Mouse (Mus musculus) regulatory T cell (primary cell): ENCODE data around the gene Ttc28.

Experiments
- in situ Hi-C: fragments of 300-600 bp; cut with MboI, MseI; formaldehyde crosslinking; loops from one replicate; pipeline ENCODE4 v1.15.1; 2025; ENCODE audit warnings: high pct_unique_total_duplicates

The Ttc28 gene

DNA sequence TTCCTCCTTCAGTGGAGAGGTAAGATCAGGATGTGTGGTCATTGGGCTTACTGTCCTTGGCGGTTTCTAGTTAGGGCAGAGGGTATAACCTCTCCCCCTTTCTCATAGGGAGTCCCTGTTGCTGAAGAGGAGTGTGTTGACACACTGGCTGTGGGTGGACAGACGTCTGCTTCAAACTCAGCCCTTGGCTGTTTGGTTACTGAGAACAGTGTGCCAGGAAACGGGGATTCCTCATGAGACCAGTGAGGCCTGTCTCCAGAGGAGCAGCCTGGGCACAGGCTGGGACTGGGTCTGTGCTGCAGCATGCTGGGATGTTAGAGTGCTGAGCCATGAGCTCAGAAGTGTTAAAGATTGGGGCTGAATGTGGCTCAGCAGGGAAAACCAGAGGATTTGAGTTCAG is 350.1 kb downstream of the Ttc28 start:
- in situ Hi-C loops = no loop called here

DNA sequence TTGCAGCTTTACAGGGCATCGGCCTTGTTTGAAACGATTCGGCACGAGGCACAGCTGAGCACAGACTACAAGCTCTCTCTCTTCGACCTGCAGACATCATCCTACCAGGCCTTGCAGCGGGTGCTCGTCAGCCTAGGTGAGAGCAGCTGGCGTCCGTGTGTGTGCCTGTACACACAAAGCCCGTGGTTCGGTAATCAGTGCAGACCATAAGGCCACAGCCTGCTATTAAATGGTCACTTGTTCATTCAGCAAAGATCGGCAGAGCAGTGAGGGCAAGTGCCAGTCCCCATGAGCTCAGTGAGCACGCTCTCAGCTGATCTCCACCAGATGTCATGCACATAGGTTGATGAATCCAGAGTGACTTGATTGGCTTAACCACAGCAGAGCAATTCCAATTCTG is 351.4 kb downstream of the Ttc28 start:
- in situ Hi-C loops = no loop called here

DNA sequence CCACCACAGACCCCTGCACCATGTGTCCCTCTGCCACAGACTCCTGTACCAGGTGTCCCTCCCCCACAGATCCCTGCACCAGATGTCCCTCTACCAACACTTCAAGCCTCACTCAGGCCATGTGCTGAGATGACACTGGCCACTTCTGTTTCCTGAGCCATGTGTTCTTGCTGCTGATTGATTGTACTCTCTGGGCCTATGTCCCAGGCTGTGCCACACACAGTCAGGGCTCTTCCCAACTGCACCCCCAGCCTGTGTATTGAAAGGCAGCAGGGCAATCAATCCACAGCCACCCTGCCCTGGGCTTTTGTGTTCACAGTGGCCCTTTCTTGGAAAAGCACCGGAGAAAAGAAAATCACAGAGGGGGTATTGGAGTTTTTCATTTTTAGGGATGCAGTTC is 352.2 kb downstream of the Ttc28 start:
- in situ Hi-C loops = no loop called here

DNA sequence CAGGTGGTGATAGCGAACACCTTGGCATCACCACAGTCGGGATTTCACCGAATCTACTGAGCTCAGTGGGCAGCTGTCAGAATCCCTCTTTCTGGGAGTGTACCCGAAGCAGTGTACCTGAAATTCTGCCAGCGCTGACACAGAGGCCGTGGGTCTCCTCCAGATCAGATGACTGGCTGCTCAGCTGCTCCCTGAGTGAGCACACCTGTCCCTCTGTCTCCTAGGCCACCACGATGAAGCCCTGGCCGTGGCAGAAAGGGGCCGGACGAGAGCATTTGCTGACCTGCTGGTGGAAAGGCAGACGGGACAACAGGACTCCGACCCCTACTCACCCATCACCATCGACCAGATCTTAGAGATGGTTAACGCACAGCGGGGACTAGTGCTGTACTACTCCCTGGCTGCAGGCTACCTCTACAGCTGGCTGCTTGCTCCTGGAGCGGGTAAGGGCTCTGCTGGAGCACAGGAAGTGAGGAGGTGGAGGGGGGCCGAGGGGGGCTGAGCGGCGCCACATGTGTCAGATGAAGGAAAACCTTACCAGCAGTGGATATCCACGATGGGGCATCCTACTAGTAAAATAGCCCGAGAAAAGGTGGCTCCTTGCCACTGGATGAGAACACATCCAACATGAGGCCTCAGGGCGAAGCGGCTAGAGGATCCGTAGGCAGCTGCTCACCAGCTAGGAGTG is 353.6 kb downstream of the Ttc28 start:
- in situ Hi-C loops = no loop called here

DNA sequence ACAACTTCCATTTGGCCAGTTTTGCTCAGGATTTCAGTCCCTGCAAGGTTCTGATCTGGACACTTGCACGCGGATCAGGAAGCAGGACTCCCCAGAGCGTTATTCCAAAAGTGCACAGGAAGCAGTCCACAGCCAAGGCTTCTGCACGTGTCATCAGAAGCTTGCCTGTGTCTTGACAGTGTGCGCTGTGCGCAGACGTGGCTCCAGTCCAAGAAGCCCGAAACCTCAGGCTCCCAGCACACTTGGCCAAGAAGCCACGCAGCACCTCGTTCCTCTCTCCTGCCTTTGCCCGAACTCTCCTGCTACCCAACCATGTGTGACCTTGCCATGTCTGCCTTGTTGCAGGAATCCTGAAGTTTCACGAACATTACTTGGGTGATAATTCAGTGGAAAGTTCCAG is 355.5 kb downstream of the Ttc28 start:
- in situ Hi-C loops = no loop called here

DNA sequence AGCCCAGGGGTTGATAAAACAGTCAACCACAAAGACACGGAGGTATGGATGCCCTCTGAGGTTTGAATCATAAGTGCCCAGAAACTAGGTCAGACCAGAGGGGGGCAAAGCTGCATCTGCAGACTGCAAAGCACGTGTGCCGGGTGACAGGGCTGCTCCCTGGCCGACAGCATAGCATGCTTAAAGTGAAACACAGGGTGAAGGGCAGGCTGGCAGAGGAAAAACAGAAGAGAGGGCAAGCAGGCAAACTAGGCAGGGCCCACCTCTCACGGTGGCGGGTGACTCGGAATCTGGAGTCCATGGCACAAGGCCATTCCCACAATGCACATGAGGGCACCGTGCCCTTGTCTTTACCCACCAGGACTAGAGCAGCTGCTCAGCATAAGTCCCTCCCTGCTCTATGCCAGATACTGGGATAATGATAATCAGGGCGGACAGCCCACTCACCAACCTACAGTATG is 357.6 kb downstream of the Ttc28 start:
- in situ Hi-C loops = no loop called here

DNA sequence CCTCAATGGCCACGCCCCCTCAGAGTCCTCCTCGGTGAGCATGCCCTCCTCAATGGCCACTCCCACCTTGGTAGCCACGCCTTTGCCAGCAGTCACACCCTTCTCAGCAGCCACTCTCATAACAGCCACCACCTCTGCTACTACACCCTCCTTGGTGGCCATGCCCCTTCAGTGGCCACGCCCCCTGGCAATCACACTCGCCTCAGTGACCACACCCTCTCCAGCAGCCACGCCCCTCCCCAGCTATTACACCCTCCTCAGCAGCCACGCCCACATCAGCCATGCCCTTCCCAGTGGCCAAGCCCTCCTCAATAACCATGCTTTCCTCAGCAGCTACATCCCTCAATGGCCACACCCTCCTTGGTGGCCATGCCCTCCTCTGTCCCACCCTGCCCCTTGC is 359.6 kb downstream of the Ttc28 start:
- in situ Hi-C loops = no loop called here

DNA sequence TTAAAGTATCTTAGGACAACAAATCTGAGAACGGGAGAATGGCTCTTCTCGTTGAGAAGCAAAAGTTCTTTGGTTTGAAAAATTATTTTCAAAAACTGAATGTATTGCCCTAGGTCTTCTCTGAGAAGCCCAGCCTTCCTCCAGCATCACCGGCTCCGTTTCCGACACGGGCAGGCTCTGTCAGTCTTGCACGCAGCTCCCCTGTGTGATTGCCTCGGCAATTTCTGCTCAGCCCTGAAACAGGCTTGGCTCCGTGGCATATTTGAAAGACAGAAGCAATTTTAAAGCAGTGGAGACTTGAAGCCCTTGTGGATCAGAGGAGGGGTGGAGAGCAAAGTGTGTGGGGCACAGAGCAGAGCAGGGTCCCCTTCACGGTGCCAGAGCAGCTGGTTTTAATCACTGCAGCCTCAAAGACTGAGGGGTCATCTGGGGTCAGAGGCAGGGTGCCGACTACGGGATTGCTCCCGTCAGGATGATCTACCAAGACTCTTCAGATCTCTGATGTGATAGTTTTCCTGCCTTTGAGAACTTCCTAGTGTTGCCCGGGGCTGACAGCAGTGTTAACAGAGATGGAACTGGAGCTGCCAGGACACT is 363.9 kb downstream of the Ttc28 start:
- in situ Hi-C loops = no loop called here

DNA sequence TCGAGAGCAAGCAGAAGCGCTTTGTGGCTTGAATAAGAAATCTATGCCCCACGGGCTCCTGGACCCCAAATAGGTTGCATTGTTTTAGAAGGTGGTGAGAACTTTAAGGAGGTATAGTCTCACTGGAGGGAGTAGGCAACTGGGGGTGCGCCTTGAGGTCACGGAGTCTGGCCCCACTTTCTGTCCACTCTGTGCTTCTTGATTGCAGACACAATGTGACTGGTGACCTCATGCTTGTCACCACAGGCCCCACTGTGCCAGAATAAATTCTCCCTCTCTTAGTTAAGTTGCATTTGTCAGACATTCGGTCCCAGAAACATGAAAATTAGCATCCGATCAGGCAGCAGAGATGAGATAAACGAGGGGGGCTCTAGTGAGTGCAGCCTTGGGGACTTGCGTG is 364.5 kb downstream of the Ttc28 start:
- in situ Hi-C loops = no loop called here

DNA sequence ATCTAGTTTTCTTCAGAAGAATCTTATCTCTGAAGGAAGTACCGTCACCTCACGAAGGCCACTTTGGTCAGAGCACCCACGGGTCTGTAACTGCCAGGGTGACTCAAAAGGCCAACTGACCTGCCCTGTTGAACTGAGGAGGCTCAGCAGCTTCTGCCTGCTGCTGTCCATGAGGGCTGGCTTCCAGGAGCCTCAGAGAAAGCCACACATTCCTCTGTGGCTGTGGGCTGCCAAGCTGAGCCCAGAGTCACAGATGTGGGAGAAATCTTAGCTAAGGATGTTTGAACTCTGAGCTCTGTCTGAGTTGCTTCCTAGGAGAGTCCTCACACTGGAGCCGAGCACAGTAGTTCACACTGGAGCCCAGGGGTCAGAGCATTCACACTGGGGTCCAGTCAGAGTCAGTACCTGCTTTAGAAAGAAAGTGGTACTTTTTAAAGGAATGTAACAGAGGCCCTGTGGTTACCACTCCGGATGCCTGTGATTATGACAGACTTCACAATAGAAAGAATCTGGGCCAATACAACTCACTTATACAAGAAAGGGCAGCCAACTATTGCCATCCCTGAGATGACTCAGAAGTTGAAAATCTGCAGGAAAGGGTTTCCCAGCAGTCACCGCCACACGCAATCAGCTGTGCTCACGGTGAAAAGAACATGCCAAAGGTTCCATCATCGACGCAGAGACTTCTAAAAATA is 368.1 kb downstream of the Ttc28 start:
- in situ Hi-C loops = no loop called here

DNA sequence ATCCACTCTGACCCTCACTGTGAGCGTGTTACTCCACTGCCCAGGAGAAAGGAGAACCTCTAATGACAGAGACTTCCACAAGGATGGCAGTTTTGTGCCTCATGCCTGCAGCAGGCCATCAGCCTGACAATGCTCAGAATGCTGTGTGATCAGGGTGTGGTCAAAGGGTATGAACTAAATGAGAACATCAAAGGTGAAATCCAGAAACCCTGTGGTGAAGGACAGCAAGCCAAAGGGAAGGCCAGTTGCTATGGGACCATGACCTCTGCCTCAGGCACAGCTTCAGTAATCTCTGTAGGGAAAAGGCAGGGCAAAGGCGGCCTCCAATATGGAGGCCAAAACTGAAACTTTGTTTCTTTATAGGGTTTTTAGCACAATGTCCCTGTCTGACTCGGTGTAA is 372.5 kb downstream of the Ttc28 start:
- in situ Hi-C loops = no loop called here

DNA sequence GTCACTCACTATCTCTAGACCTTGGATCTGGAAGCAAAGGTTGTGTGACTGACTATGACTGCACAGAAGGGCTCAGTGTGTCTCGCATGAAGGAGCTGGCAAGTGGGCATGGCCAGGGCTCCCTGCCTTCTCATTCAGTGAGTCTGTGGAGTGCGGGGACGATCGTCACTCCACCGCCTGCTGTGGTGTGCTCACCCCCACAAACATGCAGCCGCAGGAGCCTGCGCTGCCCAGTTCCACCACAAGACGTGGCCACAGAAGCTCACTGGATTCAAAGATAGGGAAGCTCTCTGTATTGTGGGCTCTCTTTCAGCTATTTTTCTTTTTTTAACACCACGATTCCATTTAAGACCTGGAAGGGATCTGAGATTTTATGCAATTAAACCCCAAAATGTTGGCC is 374.8 kb downstream of the Ttc28 start:
- in situ Hi-C loops = no loop called here

DNA sequence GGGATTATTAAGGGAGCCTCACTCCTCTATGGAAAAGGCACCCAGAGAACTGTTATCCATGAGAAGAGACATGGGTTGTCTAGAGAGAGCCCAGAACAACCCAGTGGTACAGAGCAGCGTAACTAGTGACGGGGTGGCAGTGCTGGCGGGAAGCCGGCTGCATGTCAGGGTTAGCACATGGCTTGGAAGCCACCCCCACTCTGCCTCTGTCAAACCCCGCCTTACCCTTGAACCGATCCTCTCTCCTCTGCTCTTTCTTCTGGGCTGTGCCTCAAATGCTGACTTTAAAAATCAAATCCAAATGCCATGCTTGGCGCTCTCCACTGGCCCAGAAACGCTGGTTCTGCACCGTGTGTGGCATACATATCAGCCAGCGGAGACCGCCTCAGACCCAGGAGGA is 375.2 kb downstream of the Ttc28 start:
- in situ Hi-C loops = no loop called here

DNA sequence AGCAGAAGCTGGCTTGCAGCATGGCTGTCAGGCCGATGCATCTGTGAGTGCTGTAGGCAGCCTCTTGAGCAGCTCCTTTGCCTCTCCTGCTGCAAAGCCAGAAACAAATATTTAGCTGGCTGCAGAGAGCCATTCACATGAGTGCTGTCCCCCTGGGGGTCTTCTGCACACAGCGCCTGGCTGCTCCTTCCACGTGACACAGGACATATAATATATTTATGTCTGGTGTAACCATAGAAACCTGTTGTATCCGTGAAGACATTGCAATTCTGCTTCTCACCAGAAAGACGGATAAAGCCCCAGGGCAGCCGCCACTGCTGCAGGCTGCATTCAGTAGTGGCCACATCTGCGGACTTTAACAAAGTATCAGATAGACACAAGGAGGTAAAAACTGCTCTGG is 376.6 kb downstream of the Ttc28 start:
- in situ Hi-C loops = no loop called here

DNA sequence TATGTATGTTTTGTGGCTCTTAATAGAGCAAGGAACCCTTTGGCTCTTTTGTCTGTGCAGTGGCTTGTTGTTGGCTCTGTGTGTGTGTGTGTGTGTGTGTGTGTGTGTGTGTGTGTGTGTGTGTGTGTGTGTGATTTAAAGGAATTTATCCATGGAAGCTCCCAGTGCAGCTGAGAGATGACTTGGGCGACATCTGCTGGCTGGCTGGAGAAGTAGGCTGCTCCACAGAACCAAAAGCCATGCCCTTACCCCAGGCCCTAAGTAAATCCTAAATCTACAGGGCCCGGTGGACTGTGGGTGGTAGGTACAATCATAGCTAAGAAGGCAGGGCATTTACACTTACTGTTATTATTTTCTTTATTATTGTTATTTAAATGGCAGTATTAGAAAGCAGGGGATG is 377.5 kb downstream of the Ttc28 start:
- in situ Hi-C loops = no loop called here

DNA sequence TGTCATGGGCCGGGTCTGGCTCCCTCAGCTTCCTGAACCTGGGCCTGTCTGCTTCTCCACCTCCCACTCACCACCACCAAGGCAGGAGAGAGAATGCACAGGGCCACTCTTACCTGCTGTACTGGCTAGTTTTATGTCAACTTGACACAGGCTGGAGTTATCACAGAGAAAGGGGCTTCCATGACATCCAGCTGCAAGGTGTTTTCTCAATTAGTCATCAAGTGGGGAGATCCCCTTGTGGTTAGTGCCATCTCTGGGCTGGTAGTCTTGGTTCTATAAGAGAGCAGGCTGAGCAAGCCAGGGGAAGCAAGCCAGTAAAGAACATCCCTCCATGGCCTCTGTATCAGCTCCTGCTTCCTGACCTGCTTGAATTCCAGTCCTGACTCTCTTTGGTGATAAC is 381.6 kb downstream of the Ttc28 start:
- in situ Hi-C loops = loop anchor here (10.0 kb wide), 1 partner anchor 476 kb away; the partner anchor contains the start of gene Pus1

DNA sequence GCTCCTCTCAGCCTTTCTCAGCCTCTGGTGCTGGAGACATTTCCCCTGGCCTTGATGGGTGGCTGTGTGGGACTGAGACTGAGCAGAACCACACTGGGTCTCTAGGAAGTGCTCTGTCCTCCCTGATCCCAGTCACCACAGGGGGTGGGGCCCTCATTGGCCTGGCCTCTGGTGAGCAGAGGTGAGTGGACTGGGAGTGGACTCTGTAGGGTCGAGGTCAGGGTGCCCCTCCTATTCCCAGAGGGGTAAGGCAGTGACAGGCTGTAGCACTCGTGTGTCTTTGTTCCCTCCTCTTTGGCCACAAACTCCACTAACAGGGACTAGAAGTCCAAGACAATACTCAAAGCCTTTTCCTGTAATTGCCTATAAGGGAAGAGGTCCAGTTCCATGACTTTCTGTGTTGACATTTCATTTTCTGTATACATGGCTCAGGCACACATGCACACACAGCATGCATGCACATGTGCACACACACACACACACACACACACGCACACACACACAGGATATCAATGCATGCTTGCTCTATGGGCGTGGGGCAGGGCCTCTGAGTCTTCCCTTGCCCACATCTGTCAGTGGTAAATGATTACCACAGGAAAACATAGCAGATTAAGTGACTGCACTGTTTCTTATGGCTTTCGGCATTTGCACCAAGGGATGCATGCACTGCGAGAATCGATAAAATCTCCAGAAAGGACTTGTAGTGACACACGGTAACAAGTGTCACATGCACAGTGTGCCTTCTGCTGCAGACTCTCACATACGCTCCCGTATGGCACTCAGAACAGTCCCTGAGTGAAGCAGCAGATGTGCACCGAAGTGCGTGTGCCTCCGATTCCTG is 382.4 kb downstream of the Ttc28 start:
- in situ Hi-C loops = loop anchor here (10.0 kb wide), 1 partner anchor 477 kb away; the partner anchor contains the start of gene Pus1

DNA sequence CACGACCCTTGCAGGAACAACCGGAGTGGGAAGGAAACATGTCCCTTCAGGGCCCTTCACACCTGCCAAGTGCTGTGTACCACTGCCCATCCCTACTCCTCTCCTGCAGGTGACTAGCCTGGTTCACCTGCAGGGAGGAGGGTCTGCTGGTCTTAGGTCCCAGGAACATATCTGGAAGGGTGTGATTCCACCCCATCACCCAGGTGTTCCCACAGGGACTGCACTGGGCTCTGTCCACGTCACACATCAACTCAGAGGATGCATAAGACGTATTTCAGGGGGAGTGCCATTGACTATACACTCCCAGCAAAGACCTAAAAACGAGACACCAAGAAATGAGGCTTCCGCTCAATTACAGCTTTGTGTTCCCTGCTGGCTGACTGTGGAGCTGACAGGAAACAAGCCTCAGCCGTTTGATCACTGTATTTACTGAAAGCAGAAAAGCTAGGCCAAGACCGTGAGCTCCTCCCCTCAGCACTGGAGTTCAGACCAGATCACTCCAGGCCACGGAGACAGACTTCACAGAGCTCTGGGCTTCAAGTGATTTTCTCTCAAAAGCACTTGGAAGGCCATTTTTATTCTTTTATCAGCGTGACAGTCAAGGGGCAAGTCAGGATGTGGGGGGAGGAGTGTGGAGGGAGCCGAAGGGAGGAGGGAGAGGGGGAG is 383.1 kb downstream of the Ttc28 start:
- in situ Hi-C loops = loop anchor here (10.0 kb wide), 1 partner anchor 478 kb away; the partner anchor contains the start of gene Pus1

DNA sequence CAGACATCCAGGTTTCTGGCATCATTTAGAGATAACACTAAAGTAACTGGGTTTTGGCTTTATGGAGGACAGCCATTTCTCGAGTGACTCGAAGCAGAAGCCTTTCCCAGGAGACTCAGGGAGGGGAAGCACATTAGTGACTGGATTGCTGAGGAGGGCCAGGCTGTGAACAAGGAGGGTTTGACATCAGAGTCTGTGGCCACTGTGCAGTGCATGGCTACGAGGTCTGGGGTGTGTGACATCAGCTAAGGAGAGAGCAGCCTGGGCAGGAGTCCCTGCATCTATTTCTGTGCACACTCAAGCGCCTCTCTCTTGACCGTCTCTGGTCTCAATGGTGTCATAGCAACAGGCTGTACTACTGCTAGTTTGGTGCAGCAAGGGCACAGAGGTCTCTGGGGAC is 383.8 kb downstream of the Ttc28 start:
- in situ Hi-C loops = loop anchor here (10.0 kb wide), 1 partner anchor 479 kb away; the partner anchor contains the start of gene Pus1

DNA sequence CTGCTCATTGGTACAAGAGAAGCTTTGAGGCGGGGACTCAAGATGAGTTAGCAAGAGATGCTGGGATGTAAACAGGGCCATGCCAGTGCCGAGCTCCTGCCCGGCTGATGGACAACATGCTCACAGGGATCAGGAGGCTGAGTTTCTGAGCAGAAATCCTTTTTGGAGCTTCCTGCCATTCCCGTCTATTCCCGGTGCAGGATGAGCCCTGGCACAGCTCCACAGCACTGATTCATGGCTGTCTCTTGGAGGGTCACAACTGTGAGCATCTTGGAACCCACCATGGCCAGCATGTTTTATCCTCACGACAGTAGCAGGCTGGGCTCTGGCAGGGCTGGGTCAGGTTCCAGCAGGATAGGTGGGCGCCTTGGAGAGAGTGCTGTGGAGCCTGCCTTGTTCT is 384.9 kb downstream of the Ttc28 start:
- in situ Hi-C loops = loop anchor here (10.0 kb wide), 1 partner anchor 480 kb away; the partner anchor contains the start of gene Pus1

DNA sequence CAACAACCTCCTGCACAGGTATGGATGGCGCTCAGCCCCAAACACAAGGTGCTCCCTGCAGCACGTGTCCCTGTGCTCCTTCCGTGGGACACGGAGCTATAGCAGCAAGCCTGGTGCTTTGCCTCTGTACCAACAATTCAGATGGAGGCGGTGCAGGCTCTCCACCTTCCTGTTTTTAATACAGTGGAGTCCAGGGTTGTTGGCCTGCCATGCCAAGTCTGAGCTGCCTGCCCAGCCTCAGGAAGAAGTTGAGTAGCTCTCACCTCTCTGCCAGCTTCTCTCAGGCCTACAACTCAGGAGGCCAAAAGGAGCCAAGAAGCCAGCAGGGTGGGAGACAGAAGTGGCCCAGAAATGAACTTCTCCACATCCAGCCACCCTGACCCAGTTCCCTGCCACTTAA is 387.1 kb downstream of the Ttc28 start:
- in situ Hi-C loops = loop anchor here (10.0 kb wide), 1 partner anchor 482 kb away; the partner anchor contains the start of gene Pus1
